Mouse (Mus musculus) liver, embryonic 12.5 days (tissue): Measurements from ENCODE around the gene Brpf1. TPM values are rescaled to one million over a fixed set of nuclear protein-coding genes. Genes with fewer than 3 reads are reported as not detected.

Source experiments
- ATAC-seq: fragments of 200-750 bp; cut with Nextera tagmentation; 2 replicates; pipeline ENCODE4 v1.8.0; 2017; ENCODE audit warnings: moderate number of reproducible peaks, mild to moderate bottlenecking, moderate library complexity
- H3K27ac ChIP-seq: fragments of 300-500 bp; sonication (generic); 2 replicates; pipeline ENCODE4 v1.5.1; 2016; ENCODE audit warnings: mild to moderate bottlenecking
- H3K27me3 ChIP-seq: fragments of 300-500 bp; sonication (generic); replicated peaks from 2 replicates; pipeline ENCODE4 v1.6.1; 2016; ENCODE audit warnings: mild to moderate bottlenecking, moderate library complexity
- H3K36me3 ChIP-seq: fragments of 300-500 bp; sonication (generic); 2 replicates; pipeline ENCODE4 v1.6.1; 2016; ENCODE audit warnings: mild to moderate bottlenecking, moderate library complexity
- H3K4me1 ChIP-seq: fragments of 300-500 bp; sonication (generic); 2 replicates; pipeline ENCODE4 v1.6.1; 2016
- H3K4me2 ChIP-seq: fragments of 300-500 bp; sonication (generic); 2 replicates; pipeline ENCODE4 v1.6.1; 2016; ENCODE audit warnings: mild to moderate bottlenecking, moderate library complexity
- H3K4me3 ChIP-seq: fragments of 300-500 bp; sonication (generic); 2 replicates; pipeline ENCODE4 v1.5.1; 2016; ENCODE audit warnings: mild to moderate bottlenecking, moderate library complexity
- H3K9ac ChIP-seq: fragments of 300-500 bp; sonication (generic); 2 replicates; pipeline ENCODE4 v1.6.1; 2016; ENCODE audit warnings: mild to moderate bottlenecking, moderate library complexity
- H3K9me3 ChIP-seq: fragments of 300-500 bp; sonication (generic); replicated peaks from 2 replicates; pipeline ENCODE4 v1.6.1; 2016; ENCODE audit warnings: mild to moderate bottlenecking, moderate library complexity
- WGBS: fragments of 180-500 bp; shearing (Covaris S2); methylation state at CpG from one replicate; pipeline ENCODE4 v1.1.7; 2016; ENCODE audit not compliant: insufficient replicate concordance; 5-methylcytosine and 5-hydroxymethylcytosine counted together
- polyA plus RNA-seq: library from polyadenylated mRNA; unstranded; fragments of >200 nt; fragmentation: Nextera tagmentation; extraction: Ambion mirVana; gene quantifications from 2 replicates; pipeline ENCODE4 v1.2.1, GENCODE M21; 2016

Brpf1 gene
- polyA plus RNA-seq, 1 experiment from 2014 or later = 15.8 TPM

- H3K4me2 ChIP-seq = no peak overlapping the region
- H3K9me3 ChIP-seq = no peaks in the 10 kb centered on the region
- H3K9ac ChIP-seq = no peak overlapping the region
- no peak overlapping the region for H3K4me3 ChIP-seq
- H3K27ac ChIP-seq = no peak overlapping the region
- no peaks in the 10 kb centered on the region for H3K4me1 ChIP-seq
- H3K36me3 ChIP-seq = no peaks in the 10 kb centered on the region
- ATAC-seq = no peak
- 61% methylated on average over 3 of the region's 3 CpGs for WGBS
- H3K27me3 ChIP-seq = peaks cover 56% of the 10 kb centered on the region
Measured at GRCm38 (mm10) chr6:113284931-113285330, 22.0 kb upstream of the Brpf1 start.

DNA sequence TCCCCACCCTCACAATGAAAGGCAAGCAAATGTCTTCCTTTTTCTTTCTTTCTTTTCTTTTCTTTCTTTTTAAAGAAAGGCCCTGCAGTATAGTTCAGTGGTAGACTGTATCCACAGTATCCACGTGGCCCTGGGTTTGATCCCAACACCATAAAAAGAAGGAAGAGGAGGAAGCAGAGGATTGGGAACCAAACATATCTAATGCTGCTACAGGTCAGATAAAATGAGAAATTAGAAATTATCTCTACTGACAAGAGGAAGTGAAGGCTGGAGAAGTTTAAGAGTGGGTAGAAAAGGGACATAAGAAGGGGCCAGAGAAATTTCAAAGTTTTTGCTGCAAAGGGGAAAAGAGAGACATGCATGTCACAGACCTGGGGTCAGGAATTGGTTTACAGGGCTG, 20.6 kb upstream of the Brpf1 start:
- no peaks in the 10 kb centered on the region for H3K9me3 ChIP-seq
- H3K27me3 ChIP-seq = peaks cover 48% of the 10 kb centered on the region
- 59% methylated on average over 1 of the region's 1 CpGs for WGBS
- no peaks in the 10 kb centered on the region for H3K4me1 ChIP-seq
- H3K4me3 ChIP-seq = no peak overlapping the region
- no peak overlapping the region for H3K4me2 ChIP-seq
- H3K36me3 ChIP-seq = no peaks in the 10 kb centered on the region
- no peak overlapping the region for H3K9ac ChIP-seq
- no peak for ATAC-seq
- H3K27ac ChIP-seq = no peak overlapping the region

DNA sequence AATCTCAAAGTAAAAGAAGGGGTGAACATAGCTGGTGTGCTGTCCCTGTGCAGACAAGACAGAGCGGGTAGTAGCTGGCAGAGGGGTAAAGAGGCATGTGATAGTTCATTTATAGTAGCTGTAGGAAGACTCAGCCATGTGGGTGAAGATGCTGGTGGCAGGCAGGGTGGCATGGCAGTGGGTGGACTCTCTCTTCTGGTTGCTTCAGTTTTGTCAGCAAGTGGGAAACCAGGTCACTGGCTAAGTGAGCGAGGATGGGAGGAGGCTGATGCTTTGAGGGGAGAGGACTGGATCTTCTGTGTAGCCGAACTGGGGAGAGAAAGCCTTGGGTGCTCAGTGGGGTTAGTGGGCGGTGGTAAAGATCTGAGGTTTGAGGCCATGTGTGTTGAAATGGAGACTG, 19.7 kb upstream of the Brpf1 start:
- WGBS = 55% methylated on average over 4 of the region's 4 CpGs
- no peaks in the 10 kb centered on the region for H3K4me1 ChIP-seq
- H3K4me2 ChIP-seq = no peak overlapping the region

DNA sequence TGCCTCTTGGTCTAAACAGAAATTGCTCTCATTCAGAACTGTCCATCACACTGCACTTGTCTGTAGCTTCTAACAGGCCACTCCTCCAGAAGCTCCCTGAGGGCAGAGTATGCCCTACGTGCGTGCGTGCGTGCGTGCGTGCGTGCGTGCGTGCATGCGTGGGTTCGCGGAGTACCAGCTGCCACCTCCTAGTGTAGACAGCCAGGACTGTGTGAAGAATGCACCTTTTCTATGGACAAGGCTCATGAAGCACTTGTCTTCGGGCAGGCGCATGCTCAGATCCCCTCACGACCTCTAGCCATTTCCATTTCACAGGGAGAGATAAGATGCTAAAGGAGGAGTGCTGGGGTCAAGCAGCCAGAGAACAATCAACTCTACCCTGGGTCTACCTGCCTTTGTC, 17.6 kb upstream of the Brpf1 start:
- Histone ChIP-seq H3K4me1 (no peaks in the 10 kb centered on the region), H3K27ac (no peak overlapping the region), H3K9me3 (no peaks in the 10 kb centered on the region), H3K9ac (no peak overlapping the region), H3K4me2 (no peak overlapping the region), H3K4me3 (no peak overlapping the region), H3K27me3 (peaks cover 23% of the 10 kb centered on the region), H3K36me3 (no peaks in the 10 kb centered on the region)
- 89% methylated on average over 15 of the region's 15 CpGs for WGBS
- ATAC-seq = no peak

More for the DNA sequence above, 19.7 kb upstream of the Brpf1 start:
- peaks cover 38% of the 10 kb centered on the region for H3K27me3 ChIP-seq
- no peak for ATAC-seq
- no peak overlapping the region for H3K4me3 ChIP-seq
- no peaks in the 10 kb centered on the region for H3K9me3 ChIP-seq
- H3K27ac ChIP-seq = no peak overlapping the region
- no peaks in the 10 kb centered on the region for H3K36me3 ChIP-seq
- no peak overlapping the region for H3K9ac ChIP-seq

- H3K27me3 ChIP-seq = peaks cover 13% of the 10 kb centered on the region
- H3K9ac ChIP-seq = no peak overlapping the region
- no peaks in the 10 kb centered on the region for H3K9me3 ChIP-seq
- H3K4me3 ChIP-seq = no peak overlapping the region
- H3K36me3 ChIP-seq = no peaks in the 10 kb centered on the region
- H3K4me1 ChIP-seq = no peaks in the 10 kb centered on the region
- H3K4me2 ChIP-seq = no peak overlapping the region
- no peak for ATAC-seq
- H3K27ac ChIP-seq = no peak overlapping the region
- 57% methylated on average over 6 of the region's 6 CpGs for WGBS
Measured at GRCm38 (mm10) chr6:113290346-113290745, 16.6 kb upstream of the Brpf1 start.

DNA sequence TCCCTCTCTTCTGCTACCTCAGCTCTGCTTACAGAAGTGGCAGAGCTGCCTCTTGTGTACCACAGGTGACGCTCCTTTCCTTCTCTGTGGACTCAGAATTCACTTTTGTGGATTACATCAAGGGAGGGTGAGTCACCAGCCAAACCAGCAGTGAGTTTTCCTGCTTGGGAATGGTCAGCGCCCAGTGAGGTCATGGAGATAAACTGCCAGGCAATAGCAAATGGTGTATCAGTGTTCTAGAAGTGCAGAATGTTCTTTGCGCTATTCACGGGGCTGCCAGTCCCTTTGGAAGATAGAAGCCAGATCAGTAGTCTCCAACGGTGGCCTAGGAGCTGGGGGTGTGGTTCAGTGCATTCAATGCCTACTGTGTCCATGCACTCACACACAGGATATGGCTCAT, 14.0 kb upstream of the Brpf1 start:
- Histone ChIP-seq H3K36me3 (no peaks in the 10 kb centered on the region), H3K4me2 (no peak overlapping the region), H3K4me1 (0 out of 2 replicates have a peak, but pooled peaks cover 8% of the 10 kb centered on the region), H3K9ac (no peak overlapping the region), H3K4me3 (no peak overlapping the region), H3K27ac (no peak overlapping the region), H3K9me3 (no peaks in the 10 kb centered on the region), H3K27me3 (peaks cover 6% of the 10 kb centered on the region; the same call in 1 of the 2 replicates)
- no peak for ATAC-seq
- WGBS = 59% methylated on average over 5 of the region's 5 CpGs

DNA sequence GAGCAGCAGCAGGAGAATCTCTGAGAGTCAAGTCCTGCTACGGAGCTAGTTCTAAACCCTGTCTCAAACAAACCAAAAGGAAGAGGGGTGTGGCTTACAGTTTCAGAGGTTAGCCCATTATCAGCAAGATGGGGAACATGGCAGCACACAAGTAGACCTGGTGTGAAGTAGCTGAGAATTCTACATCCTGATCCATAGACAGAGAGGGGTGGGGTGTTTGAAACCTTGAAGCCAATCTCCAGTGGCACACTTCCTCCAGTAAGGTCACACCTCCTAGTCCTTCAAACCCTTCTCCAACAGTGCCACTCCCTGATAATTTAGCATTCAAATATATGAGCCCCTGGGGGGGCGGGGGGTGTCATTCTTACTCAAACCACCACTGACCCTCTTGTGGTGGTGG, 10.9 kb upstream of the Brpf1 start:
- Histone ChIP-seq H3K4me2 (no peak overlapping the region), H3K4me1 (0 out of 2 replicates have a peak, but pooled peaks cover 8% of the 10 kb centered on the region), H3K9me3 (no peaks in the 10 kb centered on the region), H3K27me3 (peaks cover 6% of the 10 kb centered on the region; the same call in 1 of the 2 replicates), H3K27ac (no peak overlapping the region), H3K4me3 (no peak overlapping the region), H3K36me3 (no peaks in the 10 kb centered on the region), H3K9ac (no peak overlapping the region)
- ATAC-seq = no peak
- WGBS = 67% methylated on average over 2 of the region's 2 CpGs

DNA sequence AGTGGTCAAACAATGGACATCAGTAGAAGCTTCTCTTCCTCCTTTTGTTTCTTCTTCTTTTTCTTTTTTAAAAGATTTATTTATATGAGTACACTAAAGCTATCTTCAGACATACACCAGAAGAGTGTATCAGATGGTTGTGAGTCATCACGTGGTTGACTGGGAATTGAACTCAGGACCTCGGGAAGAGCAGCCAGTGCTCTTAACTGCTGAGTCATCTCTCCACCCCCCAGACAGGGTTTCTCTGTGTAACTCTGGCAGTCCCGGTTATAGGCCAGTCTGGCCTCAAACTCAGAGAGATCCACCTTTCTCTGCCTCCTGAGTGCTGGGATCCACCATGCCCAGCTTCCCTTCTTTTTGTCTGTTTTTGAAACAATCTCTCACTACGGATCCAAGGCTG, 10.3 kb upstream of the Brpf1 start:
- Histone ChIP-seq H3K9ac (no peak overlapping the region), H3K4me2 (no peak overlapping the region), H3K36me3 (no peaks in the 10 kb centered on the region), H3K9me3 (no peaks in the 10 kb centered on the region), H3K27me3 (peaks cover 6% of the 10 kb centered on the region; the same call in 1 of the 2 replicates), H3K4me3 (no peak overlapping the region), H3K4me1 (0 out of 2 replicates have a peak, but pooled peaks cover 8% of the 10 kb centered on the region), H3K27ac (no peak overlapping the region)
- no peak for ATAC-seq
- 35% methylated on average over 4 of the region's 4 CpGs for WGBS

DNA sequence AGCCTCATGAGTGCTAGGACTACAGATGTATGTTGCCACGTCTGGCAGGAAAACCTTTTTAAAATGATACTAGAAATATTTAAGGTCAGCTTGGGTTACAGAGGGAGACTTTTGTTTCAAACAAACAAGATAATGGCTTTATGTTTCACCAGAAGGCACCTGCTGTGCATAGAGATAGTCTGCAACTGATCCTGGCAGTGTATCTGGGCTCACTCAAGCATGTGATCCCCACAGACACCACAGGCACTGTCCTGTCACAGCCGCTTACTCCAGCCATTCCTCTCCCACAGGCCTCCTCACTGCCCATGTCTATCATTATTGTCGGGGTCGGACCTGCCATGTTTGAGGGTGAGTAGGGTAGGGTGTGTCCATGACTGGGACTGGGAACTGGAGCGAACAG, 5.6 kb upstream of the Brpf1 start:
- Histone ChIP-seq H3K4me3 (no peak overlapping the region), H3K36me3 (no peaks in the 10 kb centered on the region), H3K27ac (no peak overlapping the region), H3K4me2 (no peak overlapping the region), H3K9ac (no peak overlapping the region), H3K27me3 (0 out of 2 replicates have a peak, but pooled peaks cover 3% of the 10 kb centered on the region), H3K9me3 (no peaks in the 10 kb centered on the region), H3K4me1 (peaks cover 21% of the 10 kb centered on the region)
- no peak for ATAC-seq
- 60% methylated on average over 5 of the region's 5 CpGs for WGBS

- H3K9ac ChIP-seq = no peak overlapping the region
- no peaks in the 10 kb centered on the region for H3K36me3 ChIP-seq
- H3K4me3 ChIP-seq = no peak overlapping the region
- ATAC-seq = no peak
- no peak overlapping the region for H3K27ac ChIP-seq
- H3K4me1 ChIP-seq = peaks cover 15% of the 10 kb centered on the region
- 22% methylated on average over 3 of the region's 3 CpGs for WGBS
- H3K27me3 ChIP-seq = 0 out of 2 replicates have a peak, but pooled peaks cover 3% of the 10 kb centered on the region
- no peaks in the 10 kb centered on the region for H3K9me3 ChIP-seq
- H3K4me2 ChIP-seq = no peak overlapping the region
Measured at GRCm38 (mm10) chr6:113302258-113302657, 4.7 kb upstream of the Brpf1 start.

DNA sequence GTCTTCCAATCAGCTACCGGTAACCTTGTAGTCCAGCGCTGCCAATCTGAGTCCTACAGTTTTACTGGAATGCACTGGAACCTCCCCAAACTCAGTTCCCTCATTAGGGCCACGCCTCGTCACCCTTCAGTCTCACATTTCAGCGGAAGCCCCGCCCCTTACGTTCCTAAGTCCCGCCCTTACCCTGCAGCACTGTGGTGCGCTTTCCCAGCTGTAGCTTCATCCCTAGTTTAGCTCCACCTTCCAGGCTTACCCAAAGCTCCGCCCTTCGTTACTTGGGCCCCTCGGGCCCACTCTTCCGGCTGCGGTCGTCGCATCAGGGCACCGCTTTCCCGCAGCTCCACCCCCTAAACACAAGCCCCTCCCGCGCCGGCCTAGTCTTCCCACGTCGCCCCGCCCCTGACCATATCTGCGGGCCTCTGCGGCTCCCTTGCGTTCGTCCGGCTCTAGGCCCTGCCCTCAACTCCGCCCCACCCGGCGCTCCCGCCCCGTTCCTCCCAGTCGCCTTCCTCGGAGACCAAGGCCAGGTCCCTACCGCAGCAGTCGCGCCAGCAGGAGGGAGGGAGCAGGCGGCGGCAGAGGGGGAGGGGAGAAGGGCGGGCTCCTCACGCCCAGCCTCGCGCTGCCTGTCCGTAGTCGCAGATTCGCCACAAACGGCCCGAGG, 483 bp upstream of the Brpf1 start:
- WGBS = under 1% methylated on average over 50 of the region's 50 CpGs
- ATAC-seq = peak; percentile 96
- Histone ChIP-seq H3K27me3 (0 out of 2 replicates have a peak, but pooled peaks cover 3% of the 10 kb centered on the region), H3K27ac (peak overlapping the region; percentile 95), H3K36me3 (peaks cover 20% of the 10 kb centered on the region), H3K4me2 (peak overlapping the region; percentile 92), H3K9me3 (no peaks in the 10 kb centered on the region), H3K4me3 (peak overlapping the region; percentile 100), H3K9ac (peak overlapping the region; percentile 99), H3K4me1 (peaks cover 39% of the 10 kb centered on the region)

DNA sequence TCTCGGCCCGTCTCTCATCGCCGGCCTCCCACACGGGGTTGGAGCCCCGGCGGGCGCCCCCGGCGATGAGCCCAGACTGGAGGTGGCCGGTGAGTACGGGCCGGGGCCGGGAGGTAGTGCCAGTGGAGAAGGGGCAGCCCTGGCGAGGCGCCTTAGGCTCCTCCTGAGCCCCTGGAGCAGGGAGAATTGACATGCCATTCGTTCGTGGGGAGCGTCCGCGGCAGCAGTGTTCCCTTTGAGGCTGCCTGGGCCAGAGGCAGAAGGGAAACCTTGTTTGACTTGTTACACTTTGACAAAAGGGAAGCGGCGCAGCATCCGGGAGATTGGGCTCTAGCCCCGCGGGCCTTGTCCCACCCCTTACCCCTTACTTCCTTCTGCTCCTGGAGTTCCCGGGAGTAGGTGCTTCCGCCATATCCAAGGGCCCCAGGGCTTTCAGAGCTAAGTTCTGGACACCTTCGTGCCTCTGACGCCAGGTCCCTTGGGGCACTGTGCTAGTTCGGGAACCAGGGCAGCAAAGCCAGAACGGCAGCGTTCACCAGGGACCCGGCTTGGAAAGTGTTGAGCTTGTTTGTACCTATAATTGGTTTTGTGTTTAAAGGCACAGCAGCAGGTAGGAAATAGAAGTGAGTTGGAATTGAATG, 664 bp downstream of the Brpf1 start:
- Histone ChIP-seq H3K9me3 (no peaks in the 10 kb centered on the region), H3K36me3 (peaks cover 32% of the 10 kb centered on the region), H3K4me3 (peak overlapping the region; percentile 100), H3K4me1 (peaks cover 34% of the 10 kb centered on the region), H3K27ac (peak overlapping the region; percentile 95), H3K4me2 (peak overlapping the region; percentile 92), H3K9ac (peak overlapping the region; percentile 99), H3K27me3 (0 out of 2 replicates have a peak, but pooled peaks cover 3% of the 10 kb centered on the region)
- no peak for ATAC-seq
- WGBS = 2% methylated on average over 30 of the region's 34 CpGs
